Mouse (Mus musculus) midbrain, embryonic 14.5 days (tissue): ENCODE data around the gene Rarb. TPM values are rescaled to one million over a fixed set of nuclear protein-coding genes. Genes with fewer than 3 reads are reported as not detected.

Experiments
- ATAC-seq: fragments of 200-750 bp; cut with Nextera tagmentation; 2 replicates; pipeline ENCODE4 v1.8.0; 2017; ENCODE audit warnings: moderate number of reproducible peaks, moderate library complexity; ENCODE audit not compliant: low FRiP score, low TSS enrichment
- DNase-seq: peaks from one replicate; pipeline ENCODE4 v3.0.0-alpha.2; 2015
- H3K27ac ChIP-seq: fragments of 300-500 bp; sonication (generic); replicated peaks from 2 replicates; pipeline ENCODE4 v1.5.1; 2014; ENCODE audit warnings: mild to moderate bottlenecking, low read depth, low read length, moderate library complexity
- H3K27me3 ChIP-seq: fragments of 300-500 bp; sonication (generic); 2 replicates; pipeline ENCODE4 v1.6.1; 2014; ENCODE audit warnings: low read length, control low read depth, mixed read lengths; ENCODE audit not compliant: control insufficient read depth, insufficient read depth
- H3K36me3 ChIP-seq: fragments of 300-500 bp; sonication (generic); 2 replicates; pipeline ENCODE4 v1.6.1; 2014; ENCODE audit warnings: low read length, control low read depth; ENCODE audit not compliant: control insufficient read depth, insufficient read depth
- H3K4me1 ChIP-seq: fragments of 300-500 bp; sonication (generic); 2 replicates; pipeline ENCODE4 v1.6.1; 2014; ENCODE audit warnings: mild to moderate bottlenecking, antibody characterized with exemption, low read length, control low read depth; ENCODE audit not compliant: control insufficient read depth, insufficient read depth
- H3K4me2 ChIP-seq: fragments of 300-500 bp; sonication (generic); 2 replicates; pipeline ENCODE4 v1.6.1; 2014; ENCODE audit warnings: mild to moderate bottlenecking, low read length, moderate library complexity
- H3K4me3 ChIP-seq: fragments of 300-500 bp; sonication (generic); replicated peaks from 2 replicates; pipeline ENCODE4 v1.5.1; 2014; ENCODE audit warnings: low read depth, low read length
- H3K9ac ChIP-seq: fragments of 300-500 bp; sonication (generic); replicated peaks from 2 replicates; pipeline ENCODE4 v1.6.1; 2014; ENCODE audit warnings: mild to moderate bottlenecking, low read length, moderate library complexity
- H3K9me3 ChIP-seq: fragments of 300-500 bp; sonication (generic); 2 replicates; pipeline ENCODE4 v1.6.1; 2016; ENCODE audit warnings: low read length, control low read depth, mixed read lengths; ENCODE audit not compliant: control insufficient read depth
- WGBS: fragments of 180-500 bp; shearing (Covaris S2); extraction: QIAGEN DNeasy Blood & Tissue Kit; methylation state at CpG from one replicate; pipeline ENCODE4 v1.1.7; 2014; 5-methylcytosine and 5-hydroxymethylcytosine counted together
- polyA plus RNA-seq: library from polyadenylated mRNA; unstranded; fragments of >200 nt; fragmentation: Nextera tagmentation; extraction: Ambion mirVana; gene quantifications from 2 replicates; pipeline ENCODE4 v1.2.1, GENCODE M21; 2014

Gene Rarb
- polyA plus RNA-seq, 1 experiment from 2014 or later: 8.4 TPM

GRCm38 (mm10) chr14:16561496-16562170 lies 257.3 kb downstream of the Rarb start:
- WGBS: 91% methylated on average over 6 of the region's 6 CpGs
- H3K36me3 ChIP-seq: no peaks in the 10 kb centered on the region
- H3K9ac ChIP-seq: no peak overlapping the region
- H3K27ac ChIP-seq: no peak overlapping the region
- H3K4me2 ChIP-seq: no peak overlapping the region
- no peaks in the 10 kb centered on the region for H3K9me3 ChIP-seq
- DNase-seq: no peak
- ATAC-seq: no peak
- no peaks in the 10 kb centered on the region for H3K4me1 ChIP-seq
- no peak overlapping the region for H3K4me3 ChIP-seq
- H3K27me3 ChIP-seq: no peaks in the 10 kb centered on the region

GRCm38 (mm10) chr14:16559294-16560217 lies 259.4 kb downstream of the Rarb start:
- ATAC-seq (no peak), DNase-seq (no peak)
- H3K4me3 ChIP-seq: no peak overlapping the region

DNA sequence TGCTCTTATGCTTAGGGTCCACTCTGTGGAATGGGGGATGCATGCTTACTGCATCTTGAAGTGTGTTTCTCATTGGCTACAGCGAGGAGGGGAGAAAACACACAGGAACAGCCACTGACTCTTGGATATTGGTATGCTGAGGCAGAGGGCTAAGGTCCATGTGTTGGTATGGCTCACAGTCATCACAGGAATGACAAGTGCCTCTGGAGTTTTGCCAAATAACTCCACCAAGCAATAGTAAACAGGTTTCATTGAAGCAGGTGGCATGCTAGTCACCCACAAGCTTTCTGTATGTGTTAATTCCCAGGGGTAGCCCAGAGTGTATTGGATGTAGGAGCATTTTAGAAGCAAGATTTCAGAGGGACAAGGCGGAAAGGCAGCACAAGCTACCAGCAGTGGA lies 260.9 kb downstream of the Rarb start:
- WGBS: 95% methylated on average over 2 of the region's 2 CpGs
- H3K27me3 ChIP-seq: no peaks in the 10 kb centered on the region
- H3K9me3 ChIP-seq: no peaks in the 10 kb centered on the region
- H3K36me3 ChIP-seq: no peaks in the 10 kb centered on the region
- no peak overlapping the region for H3K4me3 ChIP-seq
- peaks cover 5% of the 10 kb centered on the region for H3K4me1 ChIP-seq
- DNase-seq (no peak), ATAC-seq (no peak)
- no peak overlapping the region for H3K9ac ChIP-seq
- no peak overlapping the region for H3K27ac ChIP-seq
- no peak overlapping the region for H3K4me2 ChIP-seq

More at GRCm38 (mm10) chr14:16559294-16560217, 259.4 kb downstream of the Rarb start:
- Histone ChIP-seq H3K4me2 (no peak overlapping the region), H3K27me3 (no peaks in the 10 kb centered on the region), H3K9ac (no peak overlapping the region), H3K4me1 (peaks cover under 1% of the 10 kb centered on the region), H3K9me3 (no peaks in the 10 kb centered on the region), H3K27ac (no peak overlapping the region), H3K36me3 (no peaks in the 10 kb centered on the region)
- 83% methylated on average over 12 of the region's 12 CpGs for WGBS

- Histone ChIP-seq H3K27ac (no peak overlapping the region), H3K36me3 (no peaks in the 10 kb centered on the region), H3K9ac (no peak overlapping the region), H3K9me3 (no peaks in the 10 kb centered on the region), H3K4me2 (no peak overlapping the region), H3K4me1 (peaks cover 5% of the 10 kb centered on the region), H3K27me3 (no peaks in the 10 kb centered on the region), H3K4me3 (no peak overlapping the region)
- ATAC-seq (no peak; the same call in 1 of the 2 replicates), DNase-seq (peak; percentile 67)
- WGBS: 69% methylated on average over 12 of the region's 12 CpGs
Measured at GRCm38 (mm10) chr14:16554643-16555459, 264.1 kb downstream of the Rarb start.

DNA sequence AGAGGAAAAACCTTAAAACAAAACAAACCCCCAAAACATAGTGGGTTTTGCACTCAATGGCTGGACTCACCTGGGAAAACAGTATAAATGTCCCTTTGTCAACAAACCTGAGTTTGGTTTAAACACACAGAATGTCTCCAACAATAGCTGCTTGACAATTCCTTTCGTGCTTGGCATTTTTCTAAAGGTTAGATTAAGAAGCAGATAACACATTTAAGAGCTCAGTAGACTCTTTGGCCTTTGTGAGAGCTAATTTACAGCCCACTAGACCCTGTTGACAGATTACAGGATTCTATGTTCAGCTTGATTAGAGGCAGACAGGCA lies 264.7 kb downstream of the Rarb start:
- 50% methylated on average over 1 of the region's 1 CpGs for WGBS
- peaks cover 5% of the 10 kb centered on the region for H3K4me1 ChIP-seq

GRCm38 (mm10) chr14:16552293-16552692 lies 266.7 kb downstream of the Rarb start:
- no peak overlapping the region for H3K9ac ChIP-seq
- H3K27ac ChIP-seq: no peak overlapping the region
- no peak overlapping the region for H3K4me2 ChIP-seq
- no peaks in the 10 kb centered on the region for H3K36me3 ChIP-seq
- WGBS: 73% methylated on average over 1 of the region's 1 CpGs
- H3K4me1 ChIP-seq: peaks cover 5% of the 10 kb centered on the region
- H3K27me3 ChIP-seq: no peaks in the 10 kb centered on the region
- no peak for DNase-seq
- no peak overlapping the region for H3K4me3 ChIP-seq
- no peaks in the 10 kb centered on the region for H3K9me3 ChIP-seq
- ATAC-seq: no peak

More for the DNA sequence above, 264.7 kb downstream of the Rarb start:
- no peaks in the 10 kb centered on the region for H3K27me3 ChIP-seq
- no peak for ATAC-seq
- DNase-seq: no peak
- H3K36me3 ChIP-seq: no peaks in the 10 kb centered on the region
- no peak overlapping the region for H3K4me3 ChIP-seq
- no peak overlapping the region for H3K27ac ChIP-seq
- H3K9ac ChIP-seq: no peak overlapping the region
- H3K9me3 ChIP-seq: no peaks in the 10 kb centered on the region
- H3K4me2 ChIP-seq: no peak overlapping the region

GRCm38 (mm10) chr14:16551843-16552242 lies 267.1 kb downstream of the Rarb start:
- 94% methylated on average over 1 of the region's 1 CpGs for WGBS
- no peak for DNase-seq
- Histone ChIP-seq H3K27ac (no peak overlapping the region), H3K4me2 (no peak overlapping the region), H3K4me1 (peaks cover 5% of the 10 kb centered on the region), H3K9me3 (no peaks in the 10 kb centered on the region), H3K36me3 (no peaks in the 10 kb centered on the region), H3K4me3 (no peak overlapping the region), H3K9ac (no peak overlapping the region), H3K27me3 (no peaks in the 10 kb centered on the region)
- ATAC-seq: no peak

- no peak for DNase-seq
- no peaks in the 10 kb centered on the region for H3K27me3 ChIP-seq
- H3K9ac ChIP-seq: no peak overlapping the region
- ATAC-seq: no peak
- no peak overlapping the region for H3K4me3 ChIP-seq
- no peaks in the 10 kb centered on the region for H3K4me1 ChIP-seq
- 92% methylated on average over 8 of the region's 8 CpGs for WGBS
- no peak overlapping the region for H3K27ac ChIP-seq
- H3K4me2 ChIP-seq: no peak overlapping the region
- no peaks in the 10 kb centered on the region for H3K9me3 ChIP-seq
- H3K36me3 ChIP-seq: no peaks in the 10 kb centered on the region
Measured at GRCm38 (mm10) chr14:16548200-16548576, 270.8 kb downstream of the Rarb start.
